Mouse (Mus musculus): ENCODE measurements around the gene Ppp1r16b. TPM values are rescaled to one million over a fixed set of nuclear protein-coding genes. Genes with fewer than 3 reads are reported as not detected.

Gene Ppp1r16b
- polyA plus RNA-seq, 2 experiments, result 1.4 to 4.1 TPM

DNA sequence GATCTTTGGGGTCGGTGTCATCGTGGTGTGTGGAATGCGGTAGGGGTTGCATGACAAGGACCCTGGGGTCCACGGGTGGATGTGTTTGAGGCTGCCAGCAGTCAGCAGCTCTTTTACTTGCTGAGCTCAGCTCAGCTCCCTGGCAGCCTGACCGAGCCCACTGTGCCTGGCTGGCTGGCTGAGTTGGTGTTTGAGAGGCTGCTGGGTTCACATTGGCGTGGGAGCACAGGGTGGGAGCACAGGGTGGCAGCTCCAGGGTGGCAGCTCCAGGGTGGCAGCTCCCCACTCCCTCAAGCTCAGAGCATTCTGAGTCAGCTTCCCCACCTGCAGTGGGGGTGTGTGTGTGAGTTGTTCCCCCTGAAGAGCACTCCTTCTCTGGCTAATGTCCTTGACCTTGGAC is 34.7 kb downstream of the Ppp1r16b start:
- WGBS, result 76% methylated on average over 6 of the region's 6 CpGs
- Histone ChIP-seq H3K4me3 (replicated peaks; ENCODE audit: low read length) (no peak overlapping the region), H3K36me3 (ENCODE audit: control insufficient read depth, insufficient read depth, low read length) (no peaks in the 10 kb centered on the region), H3K27ac (replicated peaks; ENCODE audit: low read depth, low read length) (no peak overlapping the region), H3K27me3 (ENCODE audit: control insufficient read depth, insufficient read depth, low read length) (no peaks in the 10 kb centered on the region), H3K9ac (ENCODE audit: low read depth, low read length, severe bottlenecking) (no peak overlapping the region), H3K9me3 (ENCODE audit: control insufficient read depth, low read length) (no peaks in the 10 kb centered on the region), H3K4me2 (replicated peaks; ENCODE audit: low read depth, low read length, severe bottlenecking) (no peak overlapping the region), H3K4me1 (ENCODE audit: control insufficient read depth, insufficient read depth, low read length) (no peaks in the 10 kb centered on the region)
- ATAC-seq (ENCODE audit: low FRiP score, low read depth) (no peak), DNase-seq (ENCODE audit: low spot score) (no peak)
- TF ChIP-seq POLR2A (IDR thresholded peaks at IDR 0.05; ENCODE audit: borderline replicate concordance, extremely low read depth, insufficient read depth, insufficient read length), result no peak

DNA sequence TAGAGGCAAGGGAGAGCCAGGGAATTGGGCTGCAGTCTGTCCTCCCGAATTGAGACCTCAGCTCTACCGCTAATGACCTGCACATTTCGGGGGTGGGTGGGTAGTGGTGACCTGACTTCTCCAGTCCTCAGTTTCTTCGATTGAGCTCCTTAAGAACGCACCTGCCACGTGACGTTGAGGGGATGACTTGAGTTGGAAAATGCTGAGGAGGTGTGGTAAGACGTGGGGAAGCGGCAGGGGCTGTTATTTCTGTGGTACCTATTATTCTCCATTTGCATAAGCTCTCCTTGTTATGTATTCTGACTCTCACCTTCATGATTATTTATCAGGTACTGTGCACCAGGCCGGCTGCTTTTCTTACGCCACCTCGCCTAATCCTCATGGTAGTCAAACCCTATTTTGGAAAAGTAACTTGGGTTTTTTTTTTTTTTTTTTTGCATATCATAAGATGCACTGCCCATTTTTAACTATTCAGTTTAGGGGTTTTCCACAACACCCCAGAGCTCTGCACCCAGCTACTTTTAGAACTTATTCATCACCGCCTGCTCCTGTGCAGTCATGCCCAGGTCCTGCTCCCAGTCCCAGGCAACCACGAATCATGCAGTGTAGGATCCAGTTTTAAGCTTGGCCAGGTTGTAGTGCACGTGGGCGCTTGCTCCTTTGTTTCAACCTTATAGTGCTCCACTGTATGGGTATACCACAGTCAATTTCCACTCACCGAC is 35.5 kb downstream of the Ppp1r16b start:
- no peak for TF ChIP-seq POLR2A (IDR thresholded peaks at IDR 0.05; ENCODE audit: borderline replicate concordance, extremely low read depth, insufficient read depth, insufficient read length)
- no peak for ATAC-seq (ENCODE audit: low FRiP score, low read depth)
- Histone ChIP-seq H3K4me1 (ENCODE audit: control insufficient read depth, insufficient read depth, low read length) (no peaks in the 10 kb centered on the region), H3K4me2 (replicated peaks; ENCODE audit: low read depth, low read length, severe bottlenecking) (no peak overlapping the region), H3K27ac (replicated peaks; ENCODE audit: low read depth, low read length) (no peak overlapping the region), H3K27me3 (ENCODE audit: control insufficient read depth, insufficient read depth, low read length) (no peaks in the 10 kb centered on the region), H3K9me3 (ENCODE audit: control insufficient read depth, low read length) (no peaks in the 10 kb centered on the region), H3K4me3 (replicated peaks; ENCODE audit: low read length) (no peak overlapping the region), H3K36me3 (ENCODE audit: control insufficient read depth, insufficient read depth, low read length) (no peaks in the 10 kb centered on the region), H3K9ac (ENCODE audit: low read depth, low read length, severe bottlenecking) (no peak overlapping the region)
- WGBS, result 84% methylated on average over 17 of the region's 17 CpGs
- no peak for DNase-seq (ENCODE audit: low spot score)

DNA sequence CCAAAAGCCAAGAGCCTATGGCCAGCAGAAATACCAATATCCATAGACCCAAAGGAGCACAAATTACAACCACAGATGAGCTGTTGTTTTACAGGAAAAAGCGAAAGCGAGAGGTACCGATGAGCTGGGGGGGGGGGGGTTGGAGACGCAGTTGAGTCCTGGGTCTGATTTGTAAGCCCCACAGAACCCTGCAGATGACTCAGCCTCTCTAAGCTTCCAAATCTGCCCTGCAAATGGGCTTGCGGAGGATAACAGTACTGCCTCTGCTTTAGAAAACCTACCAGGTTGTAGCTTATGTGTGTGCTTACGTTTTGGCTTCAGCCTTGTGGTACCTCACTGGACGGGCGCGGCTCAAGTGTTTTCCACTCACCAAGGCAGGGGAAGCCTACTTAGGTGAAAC is 36.3 kb downstream of the Ppp1r16b start:
- Histone ChIP-seq H3K4me3 (replicated peaks; ENCODE audit: low read length) (no peak overlapping the region), H3K4me2 (replicated peaks; ENCODE audit: low read depth, low read length, severe bottlenecking) (no peak overlapping the region)
- no peak for TF ChIP-seq POLR2A (IDR thresholded peaks at IDR 0.05; ENCODE audit: borderline replicate concordance, extremely low read depth, insufficient read depth, insufficient read length)

DNA sequence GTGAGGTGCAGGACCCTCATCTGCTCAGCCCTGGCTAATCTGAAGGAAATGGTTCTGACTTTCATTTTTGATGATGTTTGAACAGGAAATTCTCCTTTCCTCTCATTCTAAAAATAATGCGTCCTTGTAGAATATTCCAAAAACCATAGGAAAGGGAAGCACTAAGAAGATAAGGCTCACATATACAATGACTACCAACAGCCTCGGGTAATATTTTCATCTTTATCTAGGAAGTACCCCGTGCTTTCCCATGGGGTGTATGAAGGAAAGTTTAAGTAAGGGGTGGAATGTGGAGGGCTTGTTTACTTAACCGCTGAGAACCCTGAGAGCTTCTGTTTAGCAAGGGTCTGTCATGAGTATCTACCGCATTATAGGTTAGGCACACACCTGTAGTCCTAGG is 37.0 kb downstream of the Ppp1r16b start:
- no peaks in the 10 kb centered on the region for H3K36me3 ChIP-seq (ENCODE audit: control insufficient read depth, insufficient read depth, low read length)
- no peak overlapping the region for H3K4me2 ChIP-seq (replicated peaks; ENCODE audit: low read depth, low read length, severe bottlenecking)
- H3K27me3 ChIP-seq (ENCODE audit: control insufficient read depth, insufficient read depth, low read length), result no peaks in the 10 kb centered on the region
- no peaks in the 10 kb centered on the region for H3K9me3 ChIP-seq (ENCODE audit: control insufficient read depth, low read length)
- H3K4me3 ChIP-seq (replicated peaks; ENCODE audit: low read length), result no peak overlapping the region
- no peaks in the 10 kb centered on the region for H3K4me1 ChIP-seq (ENCODE audit: control insufficient read depth, insufficient read depth, low read length)
- no peak for TF ChIP-seq POLR2A (IDR thresholded peaks at IDR 0.05; ENCODE audit: borderline replicate concordance, extremely low read depth, insufficient read depth, insufficient read length)
- ATAC-seq (ENCODE audit: low FRiP score, low read depth) (no peak), DNase-seq (ENCODE audit: low spot score) (no peak)
- 81% methylated on average over 5 of the region's 5 CpGs for WGBS
- H3K9ac ChIP-seq (ENCODE audit: low read depth, low read length, severe bottlenecking), result no peak overlapping the region
- H3K27ac ChIP-seq (replicated peaks; ENCODE audit: low read depth, low read length), result no peak overlapping the region

More for the DNA sequence above, 36.3 kb downstream of the Ppp1r16b start:
- Histone ChIP-seq H3K36me3 (ENCODE audit: control insufficient read depth, insufficient read depth, low read length) (no peaks in the 10 kb centered on the region), H3K27me3 (ENCODE audit: control insufficient read depth, insufficient read depth, low read length) (no peaks in the 10 kb centered on the region), H3K4me1 (ENCODE audit: control insufficient read depth, insufficient read depth, low read length) (no peaks in the 10 kb centered on the region), H3K27ac (replicated peaks; ENCODE audit: low read depth, low read length) (no peak overlapping the region), H3K9ac (ENCODE audit: low read depth, low read length, severe bottlenecking) (no peak overlapping the region), H3K9me3 (ENCODE audit: control insufficient read depth, low read length) (no peaks in the 10 kb centered on the region)
- 88% methylated on average over 9 of the region's 9 CpGs for WGBS
- DNase-seq (ENCODE audit: low spot score) (no peak), ATAC-seq (ENCODE audit: low FRiP score, low read depth) (no peak)

DNA sequence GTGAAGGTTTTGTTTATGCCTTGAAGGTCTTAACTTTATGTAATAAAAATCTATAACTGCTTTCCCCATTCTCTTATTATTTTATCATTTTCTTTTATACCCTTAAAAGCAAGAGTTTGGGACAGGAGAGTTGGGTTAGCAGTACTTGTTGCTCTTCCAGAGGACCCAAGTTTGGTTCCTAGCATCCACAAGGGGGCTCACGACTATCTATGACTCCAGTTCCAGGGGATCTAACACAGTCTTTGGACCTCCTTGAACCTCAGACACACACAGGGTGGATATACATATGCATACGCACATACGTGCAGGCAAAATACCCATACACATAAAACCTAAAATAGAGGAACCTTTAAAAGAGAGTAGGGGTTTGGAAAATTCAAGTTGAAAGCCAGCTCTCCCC is 39.5 kb downstream of the Ppp1r16b start:
- WGBS, result 70% methylated on average over 3 of the region's 3 CpGs
- no peak for ATAC-seq (ENCODE audit: low FRiP score, low read depth)
- no peak overlapping the region for H3K27ac ChIP-seq (replicated peaks; ENCODE audit: low read depth, low read length)
- H3K4me1 ChIP-seq (ENCODE audit: control insufficient read depth, insufficient read depth, low read length), result no peaks in the 10 kb centered on the region
- DNase-seq (ENCODE audit: low spot score), result no peak
- no peaks in the 10 kb centered on the region for H3K36me3 ChIP-seq (ENCODE audit: control insufficient read depth, insufficient read depth, low read length)
- H3K9ac ChIP-seq (ENCODE audit: low read depth, low read length, severe bottlenecking), result no peak overlapping the region
- TF ChIP-seq POLR2A (IDR thresholded peaks at IDR 0.05; ENCODE audit: borderline replicate concordance, extremely low read depth, insufficient read depth, insufficient read length), result no peak
- no peaks in the 10 kb centered on the region for H3K9me3 ChIP-seq (ENCODE audit: control insufficient read depth, low read length)
- no peaks in the 10 kb centered on the region for H3K27me3 ChIP-seq (ENCODE audit: control insufficient read depth, insufficient read depth, low read length)
- no peak overlapping the region for H3K4me3 ChIP-seq (replicated peaks; ENCODE audit: low read length)
- H3K4me2 ChIP-seq (replicated peaks; ENCODE audit: low read depth, low read length, severe bottlenecking), result no peak overlapping the region

Measured in limb, embryonic 14.5 days (tissue).